Mouse (Mus musculus): ENCODE results near the gene Naa30.

Naa30 gene

GRCm38 (mm10) chr14:49221771-49222170 is 49.7 kb downstream of the Naa30 start:
- ATAC-seq (ENCODE audit: insufficient number of reproducible peaks, low FRiP score, low TSS enrichment): no peak

GRCm38 (mm10) chr14:49226471-49226870 is 54.4 kb downstream of the Naa30 start:
- no peak for ATAC-seq (ENCODE audit: insufficient number of reproducible peaks, low FRiP score, low TSS enrichment)

- no peak for ATAC-seq (ENCODE audit: insufficient number of reproducible peaks, low FRiP score, low TSS enrichment)
Measured at GRCm38 (mm10) chr14:49226986-49227385, 55.0 kb downstream of the Naa30 start.

- ATAC-seq (ENCODE audit: insufficient number of reproducible peaks, low FRiP score, low TSS enrichment): no peak
Measured at GRCm38 (mm10) chr14:49231845-49232244, 59.8 kb downstream of the Naa30 start.

- ATAC-seq (ENCODE audit: insufficient number of reproducible peaks, low FRiP score, low TSS enrichment): no peak
Measured at GRCm38 (mm10) chr14:49234788-49235515, 62.9 kb downstream of the Naa30 start.

- ATAC-seq (ENCODE audit: insufficient number of reproducible peaks, low FRiP score, low TSS enrichment): peak; percentile 86
Measured at GRCm38 (mm10) chr14:49238206-49238605, 66.2 kb downstream of the Naa30 start.
